ENCODE assay signal across 9 mouse cellular contexts in genomic region chr12:100841211-100841792, GRCm38 (mm10).
A peak's percentile ranks its signal among the peaks of the same experiment; 100 is the strongest.
DNase-seq lines count a peak whose midpoint lies in the region; ATAC-seq lines count a peak whose summit lies in the region.
"Had no signal": no experiment of that assay in that cellular context is flagged by ENCODE, and none has a peak within 500 bp of the region (broad histone marks: within the 10 kb centered on the region; RNA-seq: fewer than 3 reads in every experiment).

No protein-coding gene starts in this region.

- no peaks in the 10 kb centered on the region for H3K9me3 ChIP-seq in hindbrain, embryonic 13.5 days

- peak; percentile 71 for ATAC-seq in hindbrain, embryonic 13.5 days (ENCODE audit: low FRiP score)

- H3K27ac ChIP-seq in hindbrain, embryonic 13.5 days: no peak overlapping the region
- H3K27ac ChIP-seq: macrophage had no signal

- H3K27me3 ChIP-seq in hindbrain, embryonic 13.5 days: no peaks in the 10 kb centered on the region

- no peak overlapping the region for H3K4me3 ChIP-seq in hindbrain, embryonic 13.5 days

- no peaks in the 10 kb centered on the region for H3K36me3 ChIP-seq in hindbrain, embryonic 13.5 days

- H3K4me1 ChIP-seq in hindbrain, embryonic 13.5 days (replicated peaks): peaks cover 14% of the 10 kb centered on the region

- H3K9ac ChIP-seq in hindbrain, embryonic 13.5 days: no peak overlapping the region

- 28% methylated on average over 3 of the region's 3 CpGs for WGBS in hindbrain, embryonic 13.5 days

- peak; percentile 43 for DNase-seq in MEL-GATA-1-ER (ENCODE audit: extremely low read depth, low read depth)
- peak; percentile 87 to 90 for DNase-seq in cerebellum, adult 18-20 months
- peak; percentile 84 for DNase-seq in forelimb bud, embryonic 11.5 days (ENCODE audit: low read depth, low spot score)
- peak; percentile 78 to 84 for DNase-seq in layer of hippocampus, postnatal 14 days (ENCODE audit: low spot score in 2 of 2)
- peak; percentile 72 to 86 for DNase-seq in lung, postnatal 4 days
- peak; percentile 68 for DNase-seq in retina, postnatal 7 days (ENCODE audit: low read depth, low spot score)
- peak; percentile 86 for DNase-seq in thymus, postnatal 4 days

- no peak overlapping the region for H3K4me2 ChIP-seq in hindbrain, embryonic 13.5 days
